Mouse (Mus musculus): ENCODE results near the gene Myl12a. TPM values are rescaled to one million over a fixed set of nuclear protein-coding genes. Genes with fewer than 3 reads are reported as not detected.

Gene Myl12a
- polyA plus RNA-seq, 1 experiment from 2014 or later = 673 TPM

- no peak overlapping the region for H3K9ac ChIP-seq
- no peaks in the 10 kb centered on the region for H3K27me3 ChIP-seq
- no peak overlapping the region for H3K4me3 ChIP-seq
- peaks cover 19% of the 10 kb centered on the region for H3K36me3 ChIP-seq
- 67% methylated on average over 9 of the region's 9 CpGs for WGBS
- ATAC-seq (ENCODE audit: borderline replicate concordance, extremely low read depth, low FRiP score, low TSS enrichment) = no peak
- H3K9me3 ChIP-seq = no peaks in the 10 kb centered on the region
- no peak overlapping the region for H3K4me2 ChIP-seq
- 0 out of 2 replicates have a peak overlapping the region, but pooled peaks have one; percentile 29 for H3K27ac ChIP-seq
- peaks cover 59% of the 10 kb centered on the region for H3K4me1 ChIP-seq
Measured at GRCm38 (mm10) chr17:70998400-70998975, 4.2 kb downstream of the Myl12a start.

GRCm38 (mm10) chr17:70997836-70998235, 4.8 kb downstream of the Myl12a start:
- peaks cover 21% of the 10 kb centered on the region for H3K36me3 ChIP-seq
- no peak for ATAC-seq (ENCODE audit: borderline replicate concordance, extremely low read depth, low FRiP score, low TSS enrichment)
- H3K4me3 ChIP-seq = no peak overlapping the region
- no peaks in the 10 kb centered on the region for H3K27me3 ChIP-seq
- no peak overlapping the region for H3K4me2 ChIP-seq
- no peaks in the 10 kb centered on the region for H3K9me3 ChIP-seq
- H3K27ac ChIP-seq = 0 out of 2 replicates have a peak overlapping the region, but pooled peaks have one; percentile 29
- no peak overlapping the region for H3K9ac ChIP-seq
- WGBS = 66% methylated on average over 6 of the region's 6 CpGs
- H3K4me1 ChIP-seq = peaks cover 58% of the 10 kb centered on the region

GRCm38 (mm10) chr17:70995551-70995950, 7.1 kb downstream of the Myl12a start:
- peaks cover 73% of the 10 kb centered on the region for H3K4me1 ChIP-seq
- H3K9ac ChIP-seq = no peak overlapping the region
- peaks cover 28% of the 10 kb centered on the region for H3K36me3 ChIP-seq
- WGBS = 75% methylated on average over 6 of the region's 6 CpGs
- H3K4me2 ChIP-seq = no peak overlapping the region
- no peak overlapping the region for H3K27ac ChIP-seq
- H3K27me3 ChIP-seq = no peaks in the 10 kb centered on the region
- H3K9me3 ChIP-seq = no peaks in the 10 kb centered on the region
- no peak overlapping the region for H3K4me3 ChIP-seq
- ATAC-seq (ENCODE audit: borderline replicate concordance, extremely low read depth, low FRiP score, low TSS enrichment) = no peak

- H3K4me2 ChIP-seq = no peak overlapping the region
- H3K27me3 ChIP-seq = no peaks in the 10 kb centered on the region
- ATAC-seq (ENCODE audit: borderline replicate concordance, extremely low read depth, low FRiP score, low TSS enrichment) = no peak
- H3K4me3 ChIP-seq = no peak overlapping the region
- peaks cover 28% of the 10 kb centered on the region for H3K36me3 ChIP-seq
- no peaks in the 10 kb centered on the region for H3K9me3 ChIP-seq
- 78% methylated on average over 6 of the region's 6 CpGs for WGBS
- H3K27ac ChIP-seq = no peak overlapping the region
- no peak overlapping the region for H3K9ac ChIP-seq
- peaks cover 64% of the 10 kb centered on the region for H3K4me1 ChIP-seq
Measured at GRCm38 (mm10) chr17:70994671-70995070, 8.0 kb downstream of the Myl12a start.

- Histone ChIP-seq H3K9me3 (no peaks in the 10 kb centered on the region), H3K4me1 (peaks cover 66% of the 10 kb centered on the region), H3K36me3 (peaks cover 29% of the 10 kb centered on the region), H3K27ac (peak overlapping the region; percentile 57), H3K4me2 (peak overlapping the region; percentile 16; the same call in 1 of the 2 replicates), H3K9ac (no peak overlapping the region), H3K4me3 (no peak overlapping the region), H3K27me3 (no peaks in the 10 kb centered on the region)
- WGBS = 11% methylated on average over 3 of the region's 3 CpGs
- ATAC-seq (ENCODE audit: borderline replicate concordance, extremely low read depth, low FRiP score, low TSS enrichment) = no peak
Measured at GRCm38 (mm10) chr17:70993385-70993807, 9.3 kb downstream of the Myl12a start.

GRCm38 (mm10) chr17:70992662-70993061, 10.0 kb downstream of the Myl12a start:
- H3K9me3 ChIP-seq = no peaks in the 10 kb centered on the region

GRCm38 (mm10) chr17:70991706-70992625, 10.7 kb downstream of the Myl12a start:
- Histone ChIP-seq H3K4me2 (peak overlapping the region; percentile 70), H3K4me3 (no peak overlapping the region), H3K27ac (peak overlapping the region; percentile 99), H3K4me1 (peaks cover 65% of the 10 kb centered on the region), H3K36me3 (peaks cover 31% of the 10 kb centered on the region), H3K9ac (no peak overlapping the region), H3K27me3 (no peaks in the 10 kb centered on the region), H3K9me3 (no peaks in the 10 kb centered on the region)
- 70% methylated on average over 16 of the region's 16 CpGs for WGBS
- ATAC-seq (ENCODE audit: borderline replicate concordance, extremely low read depth, low FRiP score, low TSS enrichment) = peak; percentile 5; the same call in 1 of the 2 replicates

More at GRCm38 (mm10) chr17:70992662-70993061, 10.0 kb downstream of the Myl12a start:
- peak overlapping the region; percentile 99 for H3K27ac ChIP-seq
- no peak overlapping the region for H3K4me3 ChIP-seq
- peaks cover 65% of the 10 kb centered on the region for H3K4me1 ChIP-seq
- H3K27me3 ChIP-seq = no peaks in the 10 kb centered on the region
- H3K36me3 ChIP-seq = peaks cover 31% of the 10 kb centered on the region
- WGBS = 63% methylated on average over 9 of the region's 9 CpGs
- no peak overlapping the region for H3K9ac ChIP-seq
- H3K4me2 ChIP-seq = no peak overlapping the region
- ATAC-seq (ENCODE audit: borderline replicate concordance, extremely low read depth, low FRiP score, low TSS enrichment) = no peak

- Histone ChIP-seq H3K36me3 (peaks cover 23% of the 10 kb centered on the region), H3K4me3 (peak overlapping the region; percentile 80), H3K27me3 (no peaks in the 10 kb centered on the region), H3K4me2 (peak overlapping the region; percentile 70), H3K9me3 (no peaks in the 10 kb centered on the region), H3K27ac (peak overlapping the region; percentile 99), H3K4me1 (peaks cover 67% of the 10 kb centered on the region), H3K9ac (peak overlapping the region; percentile 82)
- WGBS = 1% methylated on average over 62 of the region's 70 CpGs
- peak; percentile 90 for ATAC-seq (ENCODE audit: borderline replicate concordance, extremely low read depth, low FRiP score, low TSS enrichment)
Measured at GRCm38 (mm10) chr17:70990403-70991303, 12.0 kb downstream of the Myl12a start.

GRCm38 (mm10) chr17:70989991-70990390, 12.7 kb downstream of the Myl12a start:
- H3K36me3 ChIP-seq = peaks cover 19% of the 10 kb centered on the region
- H3K27me3 ChIP-seq = no peaks in the 10 kb centered on the region
- peak overlapping the region; percentile 70 for H3K4me2 ChIP-seq
- H3K9ac ChIP-seq = peak overlapping the region; percentile 82
- peak overlapping the region; percentile 99 for H3K27ac ChIP-seq
- peak; percentile 48; the same call in 1 of the 2 replicates for ATAC-seq (ENCODE audit: borderline replicate concordance, extremely low read depth, low FRiP score, low TSS enrichment)
- no peaks in the 10 kb centered on the region for H3K9me3 ChIP-seq
- peak overlapping the region; percentile 80 for H3K4me3 ChIP-seq
- H3K4me1 ChIP-seq = peaks cover 67% of the 10 kb centered on the region
- under 1% methylated on average over 24 of the region's 24 CpGs for WGBS

- H3K27ac ChIP-seq = peak overlapping the region; percentile 99
- H3K27me3 ChIP-seq = no peaks in the 10 kb centered on the region
- H3K9me3 ChIP-seq = no peaks in the 10 kb centered on the region
- WGBS = 27% methylated on average over 8 of the region's 8 CpGs
- peaks cover 15% of the 10 kb centered on the region for H3K36me3 ChIP-seq
- peaks cover 61% of the 10 kb centered on the region for H3K4me1 ChIP-seq
- H3K4me2 ChIP-seq = peak overlapping the region; percentile 70
- ATAC-seq (ENCODE audit: borderline replicate concordance, extremely low read depth, low FRiP score, low TSS enrichment) = no peak
- H3K9ac ChIP-seq = peak overlapping the region; percentile 82; the same call in 1 of the 2 replicates
- peak overlapping the region; percentile 80 for H3K4me3 ChIP-seq
Measured at GRCm38 (mm10) chr17:70989430-70989829, 13.2 kb downstream of the Myl12a start.

GRCm38 (mm10) chr17:70988337-70988767, 14.3 kb downstream of the Myl12a start:
- Histone ChIP-seq H3K36me3 (peaks cover 16% of the 10 kb centered on the region), H3K9ac (no peak overlapping the region), H3K27me3 (no peaks in the 10 kb centered on the region), H3K4me1 (peaks cover 51% of the 10 kb centered on the region), H3K27ac (0 out of 2 replicates have a peak overlapping the region, but pooled peaks have one; percentile 37), H3K9me3 (no peaks in the 10 kb centered on the region), H3K4me3 (no peak overlapping the region), H3K4me2 (peak overlapping the region; percentile 70)
- 64% methylated on average over 12 of the region's 12 CpGs for WGBS
- no peak for ATAC-seq (ENCODE audit: borderline replicate concordance, extremely low read depth, low FRiP score, low TSS enrichment)

Data from lung, embryonic 15.5 days (tissue).